Mouse (Mus musculus) liver, embryonic 11.5 days (tissue): ENCODE results near the gene Evx2. TPM values are rescaled to one million over a fixed set of nuclear protein-coding genes. Genes with fewer than 3 reads are reported as not detected.

Experiments
- ATAC-seq: fragments of 200-750 bp; cut with Nextera tagmentation; replicated peaks from 2 replicates; pipeline ENCODE4 v1.8.0; 2017; ENCODE audit warnings: moderate number of reproducible peaks, mild to moderate bottlenecking, moderate TSS enrichment, moderate library complexity; ENCODE audit not compliant: low FRiP score
- DNase-seq: peaks from one replicate; pipeline ENCODE4 v3.0.0-alpha.2; 2017; ENCODE audit warnings: low spot score
- H3K27ac ChIP-seq: fragments of 300-500 bp; sonication (generic); 2 replicates; pipeline ENCODE4 v1.5.1; 2014; ENCODE audit warnings: mild to moderate bottlenecking, low read depth, low read length, control low read depth
- H3K27me3 ChIP-seq: fragments of 300-500 bp; sonication (generic); replicated peaks from 2 replicates; pipeline ENCODE4 v1.6.1; 2014; ENCODE audit warnings: low read length, mixed read lengths; ENCODE audit not compliant: control insufficient read depth, insufficient read depth
- H3K36me3 ChIP-seq: fragments of 300-500 bp; sonication (generic); 2 replicates; pipeline ENCODE4 v1.6.1; 2014; ENCODE audit warnings: mild to moderate bottlenecking, low read length, moderate library complexity, mixed read lengths; ENCODE audit not compliant: control insufficient read depth, insufficient read depth
- H3K4me1 ChIP-seq: fragments of 300-500 bp; sonication (generic); replicated peaks from 2 replicates; pipeline ENCODE4 v1.6.1; 2014; ENCODE audit warnings: low read length, mixed read lengths; ENCODE audit not compliant: control insufficient read depth, insufficient read depth
- H3K4me2 ChIP-seq: fragments of 300-500 bp; sonication (generic); 2 replicates; pipeline ENCODE4 v1.6.1; 2014; ENCODE audit warnings: mild to moderate bottlenecking, control low read depth, moderate library complexity
- H3K4me3 ChIP-seq: fragments of 300-500 bp; sonication (generic); 2 replicates; pipeline ENCODE4 v1.5.1; 2014; ENCODE audit warnings: low read depth, low read length, control low read depth
- H3K9ac ChIP-seq: fragments of 300-500 bp; sonication (generic); 2 replicates; pipeline ENCODE4 v1.6.1; 2014; ENCODE audit warnings: low read depth, low read length, control low read depth
- H3K9me3 ChIP-seq: fragments of 300-500 bp; sonication (generic); 2 replicates; pipeline ENCODE4 v1.6.1; 2016; ENCODE audit warnings: low read length, inconsistent platforms, mixed read lengths; ENCODE audit not compliant: control insufficient read depth
- WGBS: fragments of 180-500 bp; shearing (Covaris S2); extraction: QIAGEN DNeasy Blood & Tissue Kit; methylation state at CpG from one replicate; pipeline ENCODE4 v1.1.7; 2014; 5-methylcytosine and 5-hydroxymethylcytosine counted together
- polyA plus RNA-seq: library from polyadenylated mRNA; unstranded; fragments of >200 nt; fragmentation: Nextera tagmentation; extraction: Ambion mirVana; gene quantifications from 2 replicates; pipeline ENCODE4 v1.2.1, GENCODE M21; 2014

Gene Evx2
- polyA plus RNA-seq, 1 experiment from 2014 or later: 0.12 TPM

GRCm38 (mm10) chr2:74663291-74663925 lies 4.1 kb upstream of the Evx2 start:
- peak; percentile 29 for DNase-seq

GRCm38 (mm10) chr2:74661685-74662084 lies 2.3 kb upstream of the Evx2 start:
- Histone ChIP-seq H3K9me3 (no peaks in the 10 kb centered on the region), H3K36me3 (no peaks in the 10 kb centered on the region), H3K4me2 (0 out of 2 replicates have a peak overlapping the region, but pooled peaks have one; percentile 15), H3K4me1 (no peaks in the 10 kb centered on the region), H3K4me3 (no peak overlapping the region), H3K27ac (no peak overlapping the region), H3K9ac (no peak overlapping the region), H3K27me3 (peaks cover 98% of the 10 kb centered on the region)
- 1% methylated on average over 14 of the region's 14 CpGs for WGBS
- ATAC-seq (no peak), DNase-seq (peak; percentile 65)

More at GRCm38 (mm10) chr2:74663291-74663925, 4.1 kb upstream of the Evx2 start:
- ATAC-seq: no peak
- H3K36me3 ChIP-seq: no peaks in the 10 kb centered on the region
- H3K27ac ChIP-seq: no peak overlapping the region
- no peak overlapping the region for H3K4me3 ChIP-seq
- H3K4me1 ChIP-seq: peaks cover 6% of the 10 kb centered on the region
- 5% methylated on average over 18 of the region's 18 CpGs for WGBS
- no peak overlapping the region for H3K9ac ChIP-seq
- peaks cover 98% of the 10 kb centered on the region for H3K27me3 ChIP-seq
- no peak overlapping the region for H3K4me2 ChIP-seq
- H3K9me3 ChIP-seq: no peaks in the 10 kb centered on the region

GRCm38 (mm10) chr2:74660421-74661375 lies 1.3 kb upstream of the Evx2 start:
- no peak for DNase-seq
- peaks cover 98% of the 10 kb centered on the region for H3K27me3 ChIP-seq
- no peak for ATAC-seq
- no peak overlapping the region for H3K4me3 ChIP-seq
- 5% methylated on average over 30 of the region's 30 CpGs for WGBS
- peaks cover 3% of the 10 kb centered on the region; the same call in 1 of the 2 replicates for H3K4me1 ChIP-seq
- H3K36me3 ChIP-seq: no peaks in the 10 kb centered on the region
- H3K9ac ChIP-seq: no peak overlapping the region
- H3K27ac ChIP-seq: no peak overlapping the region
- H3K9me3 ChIP-seq: no peaks in the 10 kb centered on the region
- no peak overlapping the region for H3K4me2 ChIP-seq

- no peak overlapping the region for H3K4me2 ChIP-seq
- H3K27ac ChIP-seq: no peak overlapping the region
- H3K9me3 ChIP-seq: no peaks in the 10 kb centered on the region
- H3K4me1 ChIP-seq: peaks cover 6% of the 10 kb centered on the region; the same call in 1 of the 2 replicates
- ATAC-seq: no peak
- 1% methylated on average over 47 of the region's 47 CpGs for WGBS
- H3K27me3 ChIP-seq: peaks cover 99% of the 10 kb centered on the region
- DNase-seq: peak; percentile 59
- H3K9ac ChIP-seq: no peak overlapping the region
- H3K4me3 ChIP-seq: no peak overlapping the region
- H3K36me3 ChIP-seq: no peaks in the 10 kb centered on the region
Observed at GRCm38 (mm10) chr2:74658667-74659371, 538 bp downstream of the Evx2 start.

- ATAC-seq (no peak), DNase-seq (no peak)
- Histone ChIP-seq H3K4me1 (peaks cover 6% of the 10 kb centered on the region; the same call in 1 of the 2 replicates), H3K36me3 (no peaks in the 10 kb centered on the region), H3K27ac (no peak overlapping the region), H3K4me3 (peak overlapping the region; percentile 25), H3K4me2 (peak overlapping the region; percentile 28; the same call in 1 of the 2 replicates), H3K9ac (no peak overlapping the region), H3K27me3 (peaks cover 95% of the 10 kb centered on the region), H3K9me3 (no peaks in the 10 kb centered on the region)
- WGBS: 2% methylated on average over 15 of the region's 15 CpGs
Observed at GRCm38 (mm10) chr2:74658024-74658666, 1.2 kb downstream of the Evx2 start.

GRCm38 (mm10) chr2:74657251-74658023 lies 1.9 kb downstream of the Evx2 start:
- 3% methylated on average over 62 of the region's 62 CpGs for WGBS
- peak overlapping the region; percentile 28; the same call in 1 of the 2 replicates for H3K4me2 ChIP-seq
- no peak overlapping the region for H3K27ac ChIP-seq
- no peaks in the 10 kb centered on the region for H3K36me3 ChIP-seq
- no peak overlapping the region for H3K9ac ChIP-seq
- peak overlapping the region; percentile 25 for H3K4me3 ChIP-seq
- DNase-seq (peak; percentile 56), ATAC-seq (no peak)
- H3K9me3 ChIP-seq: no peaks in the 10 kb centered on the region
- H3K27me3 ChIP-seq: peaks cover 91% of the 10 kb centered on the region
- peaks cover 6% of the 10 kb centered on the region; the same call in 1 of the 2 replicates for H3K4me1 ChIP-seq

GRCm38 (mm10) chr2:74656632-74657021 lies 2.7 kb downstream of the Evx2 start:
- H3K27ac ChIP-seq: no peak overlapping the region
- no peak overlapping the region for H3K9ac ChIP-seq
- no peaks in the 10 kb centered on the region for H3K9me3 ChIP-seq
- no peak overlapping the region for H3K4me2 ChIP-seq
- H3K27me3 ChIP-seq: peaks cover 91% of the 10 kb centered on the region
- no peaks in the 10 kb centered on the region for H3K36me3 ChIP-seq
- no peak for DNase-seq
- WGBS: 5% methylated on average over 4 of the region's 4 CpGs
- H3K4me3 ChIP-seq: no peak overlapping the region
- no peak for ATAC-seq
- H3K4me1 ChIP-seq: peaks cover 6% of the 10 kb centered on the region; the same call in 1 of the 2 replicates
